Mouse (Mus musculus) stomach, embryonic 16.5 days (tissue): ENCODE results near the gene Supt5. TPM values are rescaled to one million over a fixed set of nuclear protein-coding genes. Genes with fewer than 3 reads are reported as not detected.
A peak's percentile ranks its signal among the peaks of the same experiment; 100 is the strongest.

Experiments
- ATAC-seq: fragments of 200-750 bp; cut with Nextera tagmentation; 2 replicates; pipeline ENCODE4 v1.8.0; 2017; ENCODE audit warnings: moderate number of reproducible peaks, moderate TSS enrichment; ENCODE audit not compliant: insufficient read depth, low FRiP score
- H3K27ac ChIP-seq: fragments of 300-500 bp; sonication (generic); 2 replicates; pipeline ENCODE4 v1.5.1; 2014; ENCODE audit warnings: low read length
- H3K27me3 ChIP-seq: fragments of 300-500 bp; sonication (generic); 2 replicates; pipeline ENCODE4 v1.6.1; 2014; ENCODE audit warnings: low read length, control low read depth, mixed read lengths; ENCODE audit not compliant: control insufficient read depth, insufficient read depth
- H3K36me3 ChIP-seq: fragments of 300-500 bp; sonication (generic); 2 replicates; pipeline ENCODE4 v1.6.1; 2014; ENCODE audit warnings: low read length; ENCODE audit not compliant: control insufficient read depth, insufficient read depth
- H3K4me1 ChIP-seq: fragments of 300-500 bp; sonication (generic); 2 replicates; pipeline ENCODE4 v1.6.1; 2014; ENCODE audit warnings: low read length, control low read depth, mixed read lengths; ENCODE audit not compliant: control insufficient read depth, insufficient read depth
- H3K4me2 ChIP-seq: fragments of 300-500 bp; sonication (generic); 2 replicates; pipeline ENCODE4 v1.6.1; 2014; ENCODE audit warnings: low read depth, low read length, mixed read lengths
- H3K4me3 ChIP-seq: fragments of 300-500 bp; sonication (generic); replicated peaks from 2 replicates; pipeline ENCODE4 v1.5.1; 2014; ENCODE audit warnings: mild to moderate bottlenecking, low read length
- H3K9ac ChIP-seq: fragments of 300-500 bp; sonication (generic); 2 replicates; pipeline ENCODE4 v1.6.1; 2014; ENCODE audit warnings: low read length
- H3K9me3 ChIP-seq: fragments of 300-500 bp; sonication (generic); replicated peaks from 2 replicates; pipeline ENCODE4 v1.6.1; 2016; ENCODE audit warnings: low read length, control low read depth; ENCODE audit not compliant: control insufficient read depth
- WGBS: fragments of 180-500 bp; shearing (Covaris S2); extraction: QIAGEN DNeasy Blood & Tissue Kit; methylation state at CpG from one replicate; pipeline ENCODE4 v1.1.7; 2014; 5-methylcytosine and 5-hydroxymethylcytosine counted together
- polyA plus RNA-seq: library from polyadenylated mRNA; unstranded; fragments of >200 nt; fragmentation: Nextera tagmentation; extraction: Ambion mirVana; gene quantifications from 2 replicates; pipeline ENCODE4 v1.2.1, GENCODE M21; 2015

The Supt5 gene
- polyA plus RNA-seq, 1 experiment from 2014 or later: 86.7 TPM

GRCm38 (mm10) chr7:28370051-28370450 lies 31.5 kb upstream of the Supt5 start:
- Histone ChIP-seq H3K4me3 (peak overlapping the region; percentile 82), H3K27ac (no peak overlapping the region), H3K36me3 (peaks cover 23% of the 10 kb centered on the region), H3K9ac (peak overlapping the region; percentile 94), H3K4me1 (peaks cover 18% of the 10 kb centered on the region), H3K9me3 (no peaks in the 10 kb centered on the region), H3K27me3 (no peaks in the 10 kb centered on the region), H3K4me2 (peak overlapping the region; percentile 80)
- 93% methylated on average over 14 of the region's 14 CpGs for WGBS
- no peak for ATAC-seq

- Histone ChIP-seq H3K27ac (no peak overlapping the region), H3K27me3 (no peaks in the 10 kb centered on the region), H3K4me3 (no peak overlapping the region), H3K4me1 (peaks cover 18% of the 10 kb centered on the region), H3K9me3 (no peaks in the 10 kb centered on the region), H3K4me2 (no peak overlapping the region), H3K36me3 (peaks cover 23% of the 10 kb centered on the region), H3K9ac (no peak overlapping the region)
- ATAC-seq: no peak
- WGBS: 92% methylated on average over 16 of the region's 16 CpGs
Measured at GRCm38 (mm10) chr7:28368276-28368920, 29.9 kb upstream of the Supt5 start.

GRCm38 (mm10) chr7:28367663-28368275 lies 29.2 kb upstream of the Supt5 start:
- ATAC-seq: no peak
- Histone ChIP-seq H3K4me2 (no peak overlapping the region), H3K9ac (no peak overlapping the region), H3K27ac (no peak overlapping the region), H3K27me3 (no peaks in the 10 kb centered on the region), H3K36me3 (peaks cover 23% of the 10 kb centered on the region), H3K4me3 (no peak overlapping the region), H3K4me1 (peaks cover 18% of the 10 kb centered on the region), H3K9me3 (no peaks in the 10 kb centered on the region)
- WGBS: 91% methylated on average over 16 of the region's 16 CpGs

GRCm38 (mm10) chr7:28362441-28363060 lies 24.0 kb upstream of the Supt5 start:
- H3K27ac ChIP-seq: no peak overlapping the region
- no peaks in the 10 kb centered on the region for H3K27me3 ChIP-seq
- H3K9ac ChIP-seq: no peak overlapping the region
- no peak overlapping the region for H3K4me2 ChIP-seq
- H3K9me3 ChIP-seq: no peaks in the 10 kb centered on the region
- peaks cover 31% of the 10 kb centered on the region for H3K36me3 ChIP-seq
- 81% methylated on average over 16 of the region's 16 CpGs for WGBS
- peaks cover 12% of the 10 kb centered on the region for H3K4me1 ChIP-seq
- ATAC-seq: no peak
- no peak overlapping the region for H3K4me3 ChIP-seq

- Histone ChIP-seq H3K27me3 (no peaks in the 10 kb centered on the region), H3K36me3 (peaks cover 31% of the 10 kb centered on the region), H3K4me2 (no peak overlapping the region), H3K27ac (no peak overlapping the region), H3K9me3 (no peaks in the 10 kb centered on the region), H3K4me3 (no peak overlapping the region), H3K4me1 (peaks cover 19% of the 10 kb centered on the region), H3K9ac (no peak overlapping the region)
- WGBS: 95% methylated on average over 20 of the region's 20 CpGs
- no peak for ATAC-seq
Measured at GRCm38 (mm10) chr7:28361647-28362341, 23.2 kb upstream of the Supt5 start.

GRCm38 (mm10) chr7:28360291-28360690 lies 21.7 kb upstream of the Supt5 start:
- Histone ChIP-seq H3K9ac (no peak overlapping the region), H3K4me1 (peaks cover 21% of the 10 kb centered on the region), H3K27me3 (no peaks in the 10 kb centered on the region), H3K36me3 (peaks cover 27% of the 10 kb centered on the region), H3K9me3 (no peaks in the 10 kb centered on the region), H3K4me3 (no peak overlapping the region), H3K27ac (no peak overlapping the region), H3K4me2 (no peak overlapping the region)
- whole genome bisulfite sequencing: 89% methylated on average over 6 of the region's 6 CpGs
- no peak for ATAC-seq

GRCm38 (mm10) chr7:28359854-28360253 lies 21.3 kb upstream of the Supt5 start:
- WGBS: 88% methylated on average over 10 of the region's 10 CpGs
- no peak overlapping the region for H3K4me3 ChIP-seq
- H3K9me3 ChIP-seq: no peaks in the 10 kb centered on the region
- no peak for ATAC-seq
- H3K27ac ChIP-seq: no peak overlapping the region
- H3K27me3 ChIP-seq: no peaks in the 10 kb centered on the region
- H3K4me1 ChIP-seq: peaks cover 21% of the 10 kb centered on the region
- H3K9ac ChIP-seq: no peak overlapping the region
- peaks cover 25% of the 10 kb centered on the region for H3K36me3 ChIP-seq
- no peak overlapping the region for H3K4me2 ChIP-seq

- WGBS: 49% methylated on average over 7 of the region's 7 CpGs
- Histone ChIP-seq H3K4me1 (peaks cover 21% of the 10 kb centered on the region), H3K4me2 (no peak overlapping the region), H3K9ac (no peak overlapping the region), H3K9me3 (no peaks in the 10 kb centered on the region), H3K27me3 (no peaks in the 10 kb centered on the region), H3K36me3 (peaks cover 34% of the 10 kb centered on the region), H3K4me3 (no peak overlapping the region), H3K27ac (peak overlapping the region; percentile 71)
- ATAC-seq: no peak
Measured at GRCm38 (mm10) chr7:28358431-28358830, 19.9 kb upstream of the Supt5 start.

- H3K27ac ChIP-seq: peak overlapping the region; percentile 71
- ATAC-seq: peak; percentile 25; the same call in 1 of the 2 replicates
- peaks cover 21% of the 10 kb centered on the region for H3K4me1 ChIP-seq
- H3K36me3 ChIP-seq: peaks cover 39% of the 10 kb centered on the region
- H3K4me2 ChIP-seq: peak overlapping the region; percentile 27
- H3K4me3 ChIP-seq: no peak overlapping the region
- no peaks in the 10 kb centered on the region for H3K9me3 ChIP-seq
- peak overlapping the region; percentile 43 for H3K9ac ChIP-seq
- 1% methylated on average over 5 of the region's 5 CpGs for WGBS
- H3K27me3 ChIP-seq: no peaks in the 10 kb centered on the region
Measured at GRCm38 (mm10) chr7:28357984-28358383, 19.4 kb upstream of the Supt5 start.
